Comparison of ENCODE assay signal across 15 mouse cellular contexts in genomic region chr5:45539502-45539901, GRCm38 (mm10). TPM values are rescaled to one million over a fixed set of nuclear protein-coding genes. Genes with fewer than 3 reads are reported as not detected.
A peak's percentile ranks its signal among the peaks of the same experiment; 100 is the strongest.
DNase-seq lines count a peak whose midpoint lies in the region; ATAC-seq and TF ChIP-seq lines count a peak whose summit lies in the region.
"Had no signal": no experiment of that assay in that cellular context is flagged by ENCODE, and none has a peak within 500 bp of the region (broad histone marks: within the 10 kb centered on the region; RNA-seq: fewer than 3 reads in every experiment).

No protein-coding gene starts in this region.

- H3K9me3 ChIP-seq in liver, embryonic 14.5 days (ENCODE audit: control insufficient read depth, low read length) = no peaks in the 10 kb centered on the region
- no peaks in the 10 kb centered on the region for H3K9me3 ChIP-seq in liver, embryonic 11.5 days (ENCODE audit: control insufficient read depth, low read length)
- H3K9me3 ChIP-seq: embryonic facial prominence, embryonic 10.5 days; liver, embryonic 15.5 days; neural tube, embryonic 12.5 days had no signal

- H3K36me3 ChIP-seq in liver, embryonic 14.5 days (replicated peaks; ENCODE audit: control insufficient read depth, insufficient read depth, low read depth) = no peaks in the 10 kb centered on the region
- H3K36me3 ChIP-seq in liver, embryonic 11.5 days (ENCODE audit: control insufficient read depth, insufficient read depth, low read length) = no peaks in the 10 kb centered on the region
- H3K36me3 ChIP-seq: embryonic facial prominence, embryonic 10.5 days; liver, embryonic 15.5 days; neural tube, embryonic 12.5 days had no signal

- H3K27ac ChIP-seq in gastrocnemius, adult 2 months = no peak overlapping the region
- H3K27ac ChIP-seq in liver, embryonic 14.5 days = no peak overlapping the region
- H3K27ac ChIP-seq in liver, embryonic 11.5 days (ENCODE audit: low read depth, low read length) = no peak overlapping the region
- H3K27ac ChIP-seq: embryonic facial prominence, embryonic 10.5 days; liver, embryonic 15.5 days; neural tube, embryonic 12.5 days had no signal

- no peaks in the 10 kb centered on the region for H3K4me1 ChIP-seq in liver, embryonic 14.5 days (replicated peaks; ENCODE audit: control insufficient read depth in 2 of 2, insufficient read depth in 2 of 2, low read length in 1 of 2)
- H3K4me1 ChIP-seq in liver, embryonic 11.5 days (replicated peaks; ENCODE audit: control insufficient read depth, insufficient read depth, low read length) = no peaks in the 10 kb centered on the region
- H3K4me1 ChIP-seq: liver, embryonic 15.5 days; neural tube, embryonic 12.5 days had no signal

- WGBS in liver, embryonic 14.5 days (ENCODE audit: insufficient replicate concordance) = 42% methylated on average over 10 of the region's 10 CpGs
- WGBS in liver, embryonic 11.5 days = 49% methylated on average over 10 of the region's 10 CpGs

- ATAC-seq in liver, embryonic 14.5 days (ENCODE audit: insufficient read depth) = no peak
- ATAC-seq in liver, embryonic 11.5 days (replicated peaks; ENCODE audit: low FRiP score) = no peak

- no peak overlapping the region for H3K4me3 ChIP-seq in gastrocnemius, adult 2 months
- no peak overlapping the region for H3K4me3 ChIP-seq in liver, embryonic 14.5 days (ENCODE audit: insufficient read depth in 1 of 2, low read depth in 2 of 2, low read length in 2 of 2)
- no peak overlapping the region for H3K4me3 ChIP-seq in liver, embryonic 11.5 days (ENCODE audit: low read depth, low read length)
- H3K4me3 ChIP-seq: embryonic facial prominence, embryonic 10.5 days; liver, embryonic 15.5 days; neural tube, embryonic 12.5 days had no signal

- no peak overlapping the region for H3K9ac ChIP-seq in liver, embryonic 14.5 days (replicated peaks)
- H3K9ac ChIP-seq in liver, embryonic 11.5 days (ENCODE audit: low read depth, low read length) = no peak overlapping the region
- H3K9ac ChIP-seq: liver, embryonic 15.5 days; neural tube, embryonic 12.5 days had no signal

- no peak for TF ChIP-seq EP300 in liver, embryonic 14.5 days (IDR thresholded peaks at IDR 0.05; ENCODE audit: low read depth)

- 0 out of 2 replicates have a peak, but pooled peaks have one; percentile 18 for TF ChIP-seq CTCF in gastrocnemius, adult 2 months (IDR thresholded peaks at IDR 0.05)
- peak; percentile 59 for TF ChIP-seq CTCF in liver, embryonic 14.5 days (IDR thresholded peaks at IDR 0.05; ENCODE audit: low read depth)

- DNase-seq in gastrocnemius, adult 2 months = no peak
- no peak for DNase-seq in gastrocnemius, postnatal 25 days
- no peak for DNase-seq in liver, embryonic 14.5 days (ENCODE audit: low read depth in 3 of 3, low spot score in 3 of 3)
- DNase-seq in liver, embryonic 11.5 days (ENCODE audit: low spot score) = no peak
- peak; percentile 30 for DNase-seq in thymus, postnatal 4 days
- DNase-seq in thymus, postnatal 10 days (ENCODE audit: low spot score in 2 of 2) = no peak
- peak; percentile 52 for DNase-seq in testis, postnatal 14 days (ENCODE audit: low spot score)
- DNase-seq in adrenal gland, adult 8-10 months = no peak
- DNase-seq: B cell, adult 2 months; heart, adult 18-20 months; heart, postnatal 14 days; thymus, postnatal 36 days had no signal

- H3K4me2 ChIP-seq in liver, embryonic 14.5 days (ENCODE audit: low read depth) = no peak overlapping the region
- no peak overlapping the region for H3K4me2 ChIP-seq in liver, embryonic 11.5 days
- H3K4me2 ChIP-seq: liver, embryonic 15.5 days; neural tube, embryonic 12.5 days had no signal

- intact Hi-C loops in gastrocnemius, adult 2 months (cut with DNase I) = no loop called here

- no peaks in the 10 kb centered on the region for H3K27me3 ChIP-seq in liver, embryonic 14.5 days (ENCODE audit: control insufficient read depth, insufficient read depth, low read length)
- no peaks in the 10 kb centered on the region for H3K27me3 ChIP-seq in liver, embryonic 11.5 days (replicated peaks; ENCODE audit: control insufficient read depth, insufficient read depth, low read length)
- H3K27me3 ChIP-seq: liver, embryonic 15.5 days; neural tube, embryonic 12.5 days had no signal

RNA-seq across cellular contexts. Expression of gene Med28, which starts 19.5 kb away (rescaled TPM):
- total RNA-seq in gastrocnemius, adult 2 months (2021) = 10 to 100 TPM; 45.6 to 63.5 TPM
- total RNA-seq in gastrocnemius, postnatal 25 days (2021) = 10 to 100 TPM; 46.0 to 48.6 TPM
- 22.7 and 37.6 TPM in 2 replicates for polyA plus RNA-seq in liver, embryonic 14.5 days (2012; rRNA removed)
- polyA plus RNA-seq in liver, embryonic 14.5 days (2014; fragmentation: Nextera tagmentation; extraction: Ambion mirVana) = 99.8 and 102 TPM in 2 replicates
- 184 and 198 TPM in 2 replicates for polyA plus RNA-seq in liver, embryonic 11.5 days (2014; fragmentation: Nextera tagmentation; extraction: Ambion mirVana)
- 100 to 1,000 TPM in 3 of 4 experiments, 10 to 100 TPM in 1; 95.4 to 122 (median 111) TPM for total RNA-seq in adrenal gland, adult 8-10 months (2022)

RNA-seq across cellular contexts. Expression of gene Lap3, which starts 46.3 kb away (rescaled TPM):
- total RNA-seq in gastrocnemius, adult 2 months (2021) = 10 to 100 TPM; 54.2 to 54.5 TPM
- 10 to 100 TPM; 55.6 to 57.2 TPM for total RNA-seq in gastrocnemius, postnatal 25 days (2021)
- polyA plus RNA-seq in liver, embryonic 14.5 days (2012; rRNA removed) = 15.4 and 24.3 TPM in 2 replicates
- 38.8 and 39.8 TPM in 2 replicates for polyA plus RNA-seq in liver, embryonic 14.5 days (2014; fragmentation: Nextera tagmentation; extraction: Ambion mirVana)
- 112 and 115 TPM in 2 replicates for polyA plus RNA-seq in liver, embryonic 11.5 days (2014; fragmentation: Nextera tagmentation; extraction: Ambion mirVana)
- 10 to 100 TPM; 48.6 to 67.8 (median 56.1) TPM for total RNA-seq in adrenal gland, adult 8-10 months (2022)

Comparison
In these comparisons a context has a peak if more than half of its experiments do, and no peak if none do; other contexts are left out.
1. DNase-seq: peak in thymus, postnatal 4 days (single experiment) and testis, postnatal 14 days (single experiment); none in gastrocnemius, adult 2 months (single experiment), gastrocnemius, postnatal 25 days (single experiment), liver, embryonic 14.5 days (0 of 3), liver, embryonic 11.5 days (single experiment), thymus, postnatal 10 days (0 of 2) and adrenal gland, adult 8-10 months (single experiment).